Mouse (Mus musculus): ENCODE measurements around the gene Cfap157. TPM values are rescaled to one million over a fixed set of nuclear protein-coding genes. Genes with fewer than 3 reads are reported as not detected.

Gene Cfap157
- polyA plus RNA-seq, 1 experiment from 2014 or later: 0.36 TPM

DNA sequence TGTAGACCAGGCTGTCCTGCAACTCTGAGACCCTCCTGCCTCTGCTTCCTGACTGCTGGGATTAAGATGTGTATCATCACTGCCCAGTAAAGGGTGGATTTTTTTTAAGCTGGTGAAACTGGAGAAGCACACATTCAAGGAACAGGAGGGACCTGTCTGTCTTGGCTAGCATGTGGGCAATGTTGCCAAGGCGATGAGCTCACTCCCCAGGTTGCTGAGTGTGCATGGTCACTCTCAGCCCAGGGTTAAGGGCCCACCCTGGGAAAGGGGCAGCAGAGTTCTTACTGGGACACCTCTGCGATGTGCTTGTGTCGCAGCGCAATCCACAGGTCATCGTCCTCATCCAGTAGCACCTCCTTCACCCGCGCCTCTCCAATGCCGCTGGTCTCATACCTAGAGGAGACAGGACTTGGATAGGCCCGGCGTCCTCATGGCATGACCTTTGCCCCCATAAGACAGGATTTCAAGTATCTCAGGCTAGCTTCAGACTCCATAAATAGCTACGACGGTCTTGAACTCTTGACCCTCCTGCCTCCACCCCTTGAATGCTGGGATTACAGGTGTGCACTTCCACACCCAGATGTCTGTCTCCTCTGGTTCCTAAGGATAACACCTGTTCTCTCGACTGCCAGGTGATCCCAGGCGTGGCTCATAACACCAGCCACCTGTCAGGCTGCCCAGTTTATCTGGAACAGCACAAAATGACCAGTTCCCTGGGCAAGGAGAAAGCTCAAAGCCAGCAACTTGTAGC lies 24.8 kb upstream of the Cfap157 start:
- peaks cover 81% of the 10 kb centered on the region for H3K36me3 ChIP-seq (ENCODE audit: control insufficient read depth, insufficient read depth, low read length)
- H3K27me3 ChIP-seq (ENCODE audit: control insufficient read depth, insufficient read depth, low read length): no peaks in the 10 kb centered on the region
- H3K4me3 ChIP-seq (ENCODE audit: control insufficient read depth in 1 of 2, insufficient read depth in 1 of 2, low read depth in 1 of 2, low read length in 2 of 2): no peak overlapping the region
- no peak for ATAC-seq (ENCODE audit: insufficient number of reproducible peaks, insufficient read depth, low FRiP score, low read depth)
- H3K9me3 ChIP-seq (ENCODE audit: control insufficient read depth, low read length): no peaks in the 10 kb centered on the region
- H3K4me2 ChIP-seq (ENCODE audit: low read length): no peak overlapping the region
- no peak overlapping the region for H3K9ac ChIP-seq (ENCODE audit: low read length)
- no peaks in the 10 kb centered on the region for H3K4me1 ChIP-seq (ENCODE audit: control insufficient read depth in 2 of 2, insufficient read depth in 2 of 2, low read length in 2 of 2)
- WGBS: 87% methylated on average over 14 of the region's 14 CpGs
- no peak overlapping the region for H3K27ac ChIP-seq (replicated peaks in 1 of 2; ENCODE audit: control insufficient read depth in 1 of 2, insufficient read depth in 1 of 2, low read depth in 2 of 2, low read length in 2 of 2)

DNA sequence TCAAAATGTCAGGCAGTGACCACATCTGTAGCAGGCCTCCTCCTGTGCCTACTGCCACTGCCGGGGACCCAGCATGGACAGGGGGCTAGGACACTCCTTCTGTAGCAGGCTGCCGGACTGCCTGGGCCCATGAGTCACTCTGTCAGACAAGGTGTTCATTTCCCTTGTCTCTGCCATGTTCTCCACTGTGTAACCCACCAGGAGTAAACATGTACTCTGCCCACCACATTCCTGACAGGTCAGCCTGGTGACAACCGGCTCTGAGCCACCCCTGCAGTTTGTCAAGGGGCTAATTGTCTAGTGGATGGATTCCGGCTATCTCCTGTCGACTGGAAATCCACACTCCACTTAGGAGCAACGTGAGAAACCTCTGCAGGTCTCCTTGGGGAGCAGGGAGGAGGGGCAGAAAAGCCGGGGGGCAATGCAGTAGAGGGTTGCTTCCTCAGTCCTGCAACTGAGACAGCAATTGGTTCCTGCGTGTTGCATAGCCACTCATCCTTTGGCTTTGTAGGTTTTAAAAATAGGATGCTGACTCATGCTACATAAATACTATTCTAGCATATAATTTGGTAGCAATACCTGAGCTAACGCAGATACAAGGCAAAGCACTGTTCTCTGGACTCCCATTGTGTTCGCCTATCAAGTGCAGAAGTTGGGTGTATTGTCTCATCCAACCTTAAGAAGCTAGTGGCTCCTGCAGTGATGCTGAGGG lies 14.2 kb upstream of the Cfap157 start:
- Histone ChIP-seq H3K9ac (ENCODE audit: low read length) (no peak overlapping the region), H3K27me3 (ENCODE audit: control insufficient read depth, insufficient read depth, low read length) (no peaks in the 10 kb centered on the region), H3K9me3 (ENCODE audit: control insufficient read depth, low read length) (no peaks in the 10 kb centered on the region), H3K4me2 (ENCODE audit: low read length) (no peak overlapping the region), H3K4me3 (ENCODE audit: control insufficient read depth in 1 of 2, insufficient read depth in 1 of 2, low read depth in 1 of 2, low read length in 2 of 2) (no peak overlapping the region), H3K36me3 (ENCODE audit: control insufficient read depth, insufficient read depth, low read length) (peaks cover 85% of the 10 kb centered on the region), H3K4me1 (ENCODE audit: control insufficient read depth in 2 of 2, insufficient read depth in 2 of 2, low read length in 2 of 2) (peaks cover 10 to 18% of the 10 kb centered on the region in 2 experiments), H3K27ac (replicated peaks in 1 of 2; ENCODE audit: control insufficient read depth in 1 of 2, insufficient read depth in 1 of 2, low read depth in 2 of 2, low read length in 2 of 2) (peak overlapping the region; percentile 72 to 75)
- WGBS: 24% methylated on average over 10 of the region's 10 CpGs
- ATAC-seq (ENCODE audit: insufficient number of reproducible peaks, insufficient read depth, low FRiP score, low read depth): peak; percentile 40; the same call in 1 of the 2 replicates

DNA sequence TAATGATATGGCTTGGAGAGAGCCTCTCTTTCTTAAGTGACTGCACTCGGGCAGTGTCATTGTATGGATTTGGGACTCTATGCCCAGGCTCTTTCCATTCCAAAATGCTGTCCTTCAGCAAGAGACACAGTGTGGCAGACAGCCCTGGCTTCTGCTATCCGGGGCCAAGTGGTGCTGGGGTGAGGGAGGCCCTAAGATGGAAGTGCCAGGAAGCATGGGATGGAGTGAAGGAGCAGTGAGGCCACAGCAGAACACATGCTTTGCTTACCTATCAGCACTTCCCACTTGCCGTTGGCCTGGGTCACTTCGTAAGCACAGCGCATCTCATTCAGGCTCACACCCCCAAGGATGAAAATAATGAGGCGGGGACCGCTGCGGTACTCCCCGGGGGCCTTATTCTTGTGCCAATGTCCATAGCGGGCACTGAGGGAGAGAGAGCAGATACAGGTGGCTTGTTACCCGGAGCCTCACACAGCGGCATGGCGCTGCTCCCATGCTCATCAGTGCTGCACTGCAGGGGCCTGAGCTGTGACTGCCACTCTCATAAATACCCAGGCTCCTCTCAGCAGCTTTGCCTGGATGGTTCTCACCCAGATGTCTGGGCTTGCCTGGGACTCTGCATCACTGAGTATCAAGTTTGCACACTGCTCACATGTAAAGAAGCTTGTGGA lies 11.7 kb upstream of the Cfap157 start:
- WGBS: 79% methylated on average over 13 of the region's 13 CpGs
- Histone ChIP-seq H3K4me2 (ENCODE audit: low read length) (no peak overlapping the region), H3K4me1 (ENCODE audit: control insufficient read depth in 2 of 2, insufficient read depth in 2 of 2, low read length in 2 of 2) (peaks cover 13 to 26% of the 10 kb centered on the region in 2 experiments), H3K9me3 (ENCODE audit: control insufficient read depth, low read length) (no peaks in the 10 kb centered on the region), H3K27ac (replicated peaks in 1 of 2; ENCODE audit: control insufficient read depth in 1 of 2, insufficient read depth in 1 of 2, low read depth in 2 of 2, low read length in 2 of 2) (no peak overlapping the region), H3K9ac (ENCODE audit: low read length) (no peak overlapping the region), H3K4me3 (ENCODE audit: control insufficient read depth in 1 of 2, insufficient read depth in 1 of 2, low read depth in 1 of 2, low read length in 2 of 2) (no peak overlapping the region), H3K27me3 (ENCODE audit: control insufficient read depth, insufficient read depth, low read length) (no peaks in the 10 kb centered on the region), H3K36me3 (ENCODE audit: control insufficient read depth, insufficient read depth, low read length) (peaks cover 64% of the 10 kb centered on the region)
- no peak for ATAC-seq (ENCODE audit: insufficient number of reproducible peaks, insufficient read depth, low FRiP score, low read depth)

- Histone ChIP-seq H3K9ac (ENCODE audit: low read length) (no peak overlapping the region), H3K36me3 (ENCODE audit: control insufficient read depth, insufficient read depth, low read length) (peaks cover 29% of the 10 kb centered on the region), H3K27me3 (ENCODE audit: control insufficient read depth, insufficient read depth, low read length) (no peaks in the 10 kb centered on the region), H3K4me2 (ENCODE audit: low read length) (no peak overlapping the region), H3K4me3 (ENCODE audit: control insufficient read depth in 1 of 2, insufficient read depth in 1 of 2, low read depth in 1 of 2, low read length in 2 of 2) (no peak overlapping the region), H3K27ac (replicated peaks in 1 of 2; ENCODE audit: control insufficient read depth in 1 of 2, insufficient read depth in 1 of 2, low read depth in 2 of 2, low read length in 2 of 2) (no peak overlapping the region), H3K9me3 (ENCODE audit: control insufficient read depth, low read length) (no peaks in the 10 kb centered on the region), H3K4me1 (ENCODE audit: control insufficient read depth in 2 of 2, insufficient read depth in 2 of 2, low read length in 2 of 2) (0 out of 4 replicates have a peak, but pooled peaks cover 3 to 7% of the 10 kb centered on the region in 2 experiments)
- ATAC-seq (ENCODE audit: insufficient number of reproducible peaks, insufficient read depth, low FRiP score, low read depth): 0 out of 2 replicates have a peak, but pooled peaks have one; percentile 14
- WGBS: 54% methylated on average over 6 of the region's 6 CpGs
Observed at GRCm38 (mm10) chr2:32791297-32791696, 7.1 kb upstream of the Cfap157 start.

- no peaks in the 10 kb centered on the region for H3K27me3 ChIP-seq (ENCODE audit: control insufficient read depth, insufficient read depth, low read length)
- H3K27ac ChIP-seq (replicated peaks in 1 of 2; ENCODE audit: control insufficient read depth in 1 of 2, insufficient read depth in 1 of 2, low read depth in 2 of 2, low read length in 2 of 2): no peak overlapping the region
- H3K4me2 ChIP-seq (ENCODE audit: low read length): no peak overlapping the region
- H3K9me3 ChIP-seq (ENCODE audit: control insufficient read depth, low read length): no peaks in the 10 kb centered on the region
- WGBS: 30% methylated on average over 2 of the region's 2 CpGs
- no peak overlapping the region for H3K9ac ChIP-seq (ENCODE audit: low read length)
- H3K36me3 ChIP-seq (ENCODE audit: control insufficient read depth, insufficient read depth, low read length): peaks cover 9% of the 10 kb centered on the region
- no peak for ATAC-seq (ENCODE audit: insufficient number of reproducible peaks, insufficient read depth, low FRiP score, low read depth)
- peaks cover 6 to 11% of the 10 kb centered on the region in 2 experiments; a peak in 3 of 4 replicates for H3K4me1 ChIP-seq (ENCODE audit: control insufficient read depth in 2 of 2, insufficient read depth in 2 of 2, low read length in 2 of 2)
- H3K4me3 ChIP-seq (ENCODE audit: control insufficient read depth in 1 of 2, insufficient read depth in 1 of 2, low read depth in 1 of 2, low read length in 2 of 2): no peak overlapping the region
Observed at GRCm38 (mm10) chr2:32788581-32788980, 4.4 kb upstream of the Cfap157 start.

GRCm38 (mm10) chr2:32787176-32787575 lies 2.9 kb upstream of the Cfap157 start:
- no peak overlapping the region for H3K4me3 ChIP-seq (ENCODE audit: control insufficient read depth in 1 of 2, insufficient read depth in 1 of 2, low read depth in 1 of 2, low read length in 2 of 2)
- peaks cover 9% of the 10 kb centered on the region for H3K36me3 ChIP-seq (ENCODE audit: control insufficient read depth, insufficient read depth, low read length)
- no peaks in the 10 kb centered on the region for H3K27me3 ChIP-seq (ENCODE audit: control insufficient read depth, insufficient read depth, low read length)
- WGBS: 60% methylated on average over 6 of the region's 6 CpGs
- H3K27ac ChIP-seq (replicated peaks in 1 of 2; ENCODE audit: control insufficient read depth in 1 of 2, insufficient read depth in 1 of 2, low read depth in 2 of 2, low read length in 2 of 2): no peak overlapping the region
- H3K4me1 ChIP-seq (ENCODE audit: control insufficient read depth in 2 of 2, insufficient read depth in 2 of 2, low read length in 2 of 2): peaks cover 6 to 11% of the 10 kb centered on the region in 2 experiments; a peak in 3 of 4 replicates
- H3K9ac ChIP-seq (ENCODE audit: low read length): no peak overlapping the region
- no peak overlapping the region for H3K4me2 ChIP-seq (ENCODE audit: low read length)
- H3K9me3 ChIP-seq (ENCODE audit: control insufficient read depth, low read length): no peaks in the 10 kb centered on the region
- ATAC-seq (ENCODE audit: insufficient number of reproducible peaks, insufficient read depth, low FRiP score, low read depth): no peak

DNA sequence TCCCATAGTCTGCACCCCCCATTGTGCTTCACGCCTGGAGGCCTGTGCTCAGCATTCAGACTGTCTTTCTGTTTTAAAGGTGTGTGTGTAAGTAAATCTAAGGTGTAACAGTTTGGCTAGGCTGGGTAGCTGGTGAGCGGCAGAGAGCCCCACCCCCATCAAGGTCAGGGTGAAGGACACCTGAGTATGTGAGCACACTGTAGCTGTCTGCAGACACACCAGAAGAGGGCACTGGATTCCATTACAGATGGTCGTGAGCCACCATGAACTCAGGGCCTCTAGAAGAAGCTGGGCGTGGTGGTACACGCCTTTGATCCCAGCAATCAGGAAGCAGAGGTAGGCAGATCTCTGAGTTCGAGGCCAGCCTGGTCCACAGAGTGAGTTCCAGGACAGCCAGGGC lies 2.5 kb downstream of the Cfap157 start:
- H3K27me3 ChIP-seq (ENCODE audit: control insufficient read depth, insufficient read depth, low read length): no peaks in the 10 kb centered on the region
- no peaks in the 10 kb centered on the region for H3K36me3 ChIP-seq (ENCODE audit: control insufficient read depth, insufficient read depth, low read length)
- H3K27ac ChIP-seq (replicated peaks in 1 of 2; ENCODE audit: control insufficient read depth in 1 of 2, insufficient read depth in 1 of 2, low read depth in 2 of 2, low read length in 2 of 2): no peak overlapping the region
- H3K9ac ChIP-seq (ENCODE audit: low read length): no peak overlapping the region
- H3K9me3 ChIP-seq (ENCODE audit: control insufficient read depth, low read length): no peaks in the 10 kb centered on the region
- H3K4me3 ChIP-seq (ENCODE audit: control insufficient read depth in 1 of 2, insufficient read depth in 1 of 2, low read depth in 1 of 2, low read length in 2 of 2): no peak overlapping the region
- H3K4me1 ChIP-seq (ENCODE audit: control insufficient read depth in 2 of 2, insufficient read depth in 2 of 2, low read length in 2 of 2): peaks cover 3 to 4% of the 10 kb centered on the region in 2 experiments; a peak in 3 of 4 replicates
- H3K4me2 ChIP-seq (ENCODE audit: low read length): no peak overlapping the region
- WGBS: 72% methylated on average over 6 of the region's 6 CpGs
- no peak for ATAC-seq (ENCODE audit: insufficient number of reproducible peaks, insufficient read depth, low FRiP score, low read depth)

Measured in heart, embryonic 14.5 days (tissue).